Mouse (Mus musculus): Measurements from ENCODE around the gene Olfr1219. TPM values are rescaled to one million over a fixed set of nuclear protein-coding genes. Genes with fewer than 3 reads are reported as not detected.

The Olfr1219 gene
- total RNA-seq (2021): not detected
- long read RNA-seq, experiment 1: 0 reads
- long read RNA-seq, experiment 2: 0 reads

DNA sequence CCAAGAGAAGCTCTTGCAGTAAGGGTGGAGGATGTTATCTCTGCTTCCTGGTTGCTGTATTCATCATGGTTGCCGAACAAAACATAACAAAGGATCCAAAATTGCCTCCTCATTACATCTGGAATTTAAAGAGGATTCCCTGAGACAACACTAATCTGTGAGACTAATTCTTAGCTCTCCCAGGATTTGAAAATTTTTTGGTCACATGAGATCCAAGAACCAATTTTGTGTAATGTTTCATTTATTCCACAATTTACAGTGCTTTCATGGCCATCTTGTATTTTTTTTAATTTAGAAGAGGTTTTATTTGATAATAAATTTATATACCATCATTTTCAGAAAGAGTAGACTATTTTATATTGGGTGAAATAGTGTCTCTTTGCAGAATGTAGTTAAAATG, at the start of gene Olfr1219:
Olfr1219 (minus strand) TSS at position 101 of the 400 bp plus-strand sequence.
- DNase-seq: no peak
- intact Hi-C loops (cut with DNase I): no loop called here

DNA sequence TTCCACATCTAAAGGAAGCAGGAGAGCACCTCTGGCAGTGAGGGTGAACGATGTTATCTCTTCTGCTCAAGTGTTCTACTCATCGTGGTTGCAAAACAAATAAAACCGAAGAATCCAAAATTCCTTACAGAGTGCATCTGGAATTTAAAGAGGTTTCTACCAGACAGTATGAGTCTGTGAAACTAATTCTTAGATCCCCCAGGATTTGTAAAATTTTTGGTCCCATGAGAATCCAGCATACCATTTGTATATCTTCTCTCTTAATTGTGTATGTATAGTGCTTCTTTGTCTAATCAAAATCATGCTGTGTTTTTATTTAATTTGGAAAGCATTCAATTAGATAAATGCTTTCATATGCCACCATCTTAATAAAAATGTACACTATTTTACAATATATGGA, 49.6 kb upstream of the Olfr1219 start, which contains the start of gene Olfr1222:
Olfr1222 (minus strand) TSS at position 101 of the 400 bp plus-strand sequence.
- DNase-seq: no peak
- intact Hi-C loops (cut with DNase I): no loop called here

DNA sequence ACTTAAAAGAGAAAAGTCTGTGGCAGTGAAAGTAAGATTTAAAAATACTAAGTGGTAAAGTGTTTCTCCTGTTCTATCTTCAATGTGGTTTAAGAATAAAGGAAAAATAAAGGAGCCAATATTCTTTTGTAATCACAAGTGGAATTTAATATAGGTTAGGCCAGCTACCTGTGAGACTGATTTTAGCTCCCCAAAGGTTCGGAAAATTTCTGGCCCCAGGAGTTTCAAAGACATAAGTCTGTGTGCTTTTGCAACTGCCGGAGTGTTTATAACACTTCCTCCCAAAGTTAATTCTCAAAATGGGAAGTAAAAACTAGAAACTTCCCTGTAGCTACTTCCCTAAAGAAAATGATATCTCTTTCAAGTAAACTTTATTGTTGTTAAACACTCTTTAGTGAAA, 33.9 kb upstream of the Olfr1219 start, which contains the start of gene Olfr1221:
Olfr1221 (minus strand) TSS at position 101 of the 400 bp plus-strand sequence.
- intact Hi-C loops (cut with DNase I): no loop called here
- DNase-seq: no peak

DNA sequence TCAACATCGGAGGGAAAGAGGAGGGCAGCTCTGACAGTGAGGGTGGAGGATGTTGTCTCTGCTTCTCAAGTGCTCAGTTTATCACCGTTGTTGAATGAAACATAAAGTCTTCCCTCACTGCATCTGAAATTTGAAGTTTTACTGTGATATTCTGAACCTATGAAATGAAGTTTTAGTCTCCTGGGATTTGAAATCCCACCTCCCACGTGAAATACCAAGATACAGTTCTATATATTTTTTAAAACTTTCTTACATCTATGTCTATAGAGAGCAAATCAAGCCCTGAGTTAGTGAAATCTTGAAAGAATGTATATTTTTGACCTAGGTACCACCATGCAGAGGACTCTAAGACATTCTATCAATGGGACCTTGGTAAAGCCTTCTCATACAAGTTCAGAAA, 23.4 kb upstream of the Olfr1219 start, which contains the start of gene Olfr1220:
Olfr1220 (minus strand) TSS at position 101 of the 400 bp plus-strand sequence.
- intact Hi-C loops (cut with DNase I): no loop called here
- no peak for DNase-seq

DNA sequence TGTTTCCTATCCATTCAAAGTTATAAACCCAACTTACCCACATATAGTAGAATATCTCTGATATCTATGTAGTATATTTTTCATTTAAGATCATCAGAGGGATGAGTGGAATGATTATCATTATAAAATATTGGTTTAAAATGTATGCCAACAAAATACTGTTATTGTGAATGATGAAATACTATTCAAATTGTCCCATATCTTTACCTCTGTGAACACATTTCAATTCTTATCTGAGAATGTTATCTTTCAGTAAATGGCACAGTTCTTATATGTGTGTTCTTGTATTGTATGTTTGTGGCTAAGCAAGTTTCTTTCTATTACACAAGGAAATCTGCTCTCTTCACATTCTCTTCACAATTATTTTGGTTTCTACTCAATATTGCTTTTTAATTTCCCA, 22.3 kb upstream of the Olfr1219 start:
- no peak for DNase-seq
- intact Hi-C loops (cut with DNase I): no loop called here

DNA sequence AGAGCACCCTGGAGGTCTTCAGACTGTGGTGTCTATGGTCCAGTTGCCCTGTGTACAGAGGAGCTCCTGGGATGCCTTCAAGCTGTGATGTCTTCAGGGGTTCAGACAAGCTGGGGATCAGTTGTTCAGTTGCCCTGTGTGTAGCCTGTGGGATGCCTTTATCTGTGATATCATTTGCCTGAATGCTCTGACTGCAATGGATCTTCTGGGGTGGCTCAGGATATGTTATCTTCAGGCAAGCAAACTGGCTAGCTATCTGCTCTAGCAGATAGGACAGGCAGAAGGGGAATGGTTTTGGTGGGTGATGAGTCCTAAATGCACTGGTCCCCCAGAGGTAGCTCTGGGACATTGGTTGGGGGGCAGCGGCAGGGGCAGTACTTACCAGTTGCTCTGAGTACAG, 10.5 kb upstream of the Olfr1219 start:
- no peak for DNase-seq
- intact Hi-C loops (cut with DNase I): no loop called here

GRCm38 (mm10) chr2:89081487-89081886, 1.8 kb downstream of the Olfr1219 start:
- intact Hi-C loops (cut with DNase I): no loop called here

GRCm38 (mm10) chr2:89061087-89061486, 22.2 kb downstream of the Olfr1219 start, which contains the start of gene Olfr1218:
Gene Olfr1218 (minus strand): TSS chr2:89061187.
- no peak for DNase-seq
- intact Hi-C loops (cut with DNase I): no loop called here

More at GRCm38 (mm10) chr2:89081487-89081886, 1.8 kb downstream of the Olfr1219 start:
- no peak for DNase-seq

DNA sequence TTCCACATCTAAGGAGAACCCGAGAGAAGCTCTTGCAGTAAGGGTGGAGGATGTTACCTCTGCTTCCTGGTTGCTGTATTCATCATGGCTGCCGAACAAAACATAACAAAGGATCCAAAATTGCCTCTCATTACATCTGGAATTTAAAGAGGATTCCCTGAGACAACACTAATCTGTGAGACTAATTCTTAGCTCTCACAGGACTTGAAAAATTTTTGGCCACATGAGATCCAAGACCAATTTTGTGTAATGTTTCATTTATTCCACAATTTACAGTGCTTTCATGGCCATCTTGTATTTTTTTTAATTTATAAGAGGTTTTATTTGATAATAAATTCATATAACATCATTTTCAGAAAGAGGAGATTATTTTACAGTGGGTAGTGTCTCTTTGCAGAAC, 51.3 kb downstream of the Olfr1219 start, which contains the start of gene Olfr1217:
Olfr1217 (minus strand) TSS at position 101 of the 400 bp plus-strand sequence.
- intact Hi-C loops (cut with DNase I): no loop called here
- no peak for DNase-seq

Other genes with a start within 250 kb of the Olfr1219 start
- gene Olfr1204, start 234.2 kb downstream of the Olfr1219 start, total RNA-seq (2021): not detected
- not detected for gene Olfr1206, start 220.3 kb downstream of the Olfr1219 start, total RNA-seq (2021)
- gene Olfr1208, start 181.2 kb downstream of the Olfr1219 start, total RNA-seq (2021): not detected
- gene Olfr1209, start 168.4 kb downstream of the Olfr1219 start, total RNA-seq (2021): not detected
- gene Olfr1211, start 145.4 kb downstream of the Olfr1219 start, total RNA-seq (2021): not detected
- gene Olfr1212, start 129.5 kb downstream of the Olfr1219 start, total RNA-seq (2021): not detected
- not detected for gene Gm13762, start 103.2 kb downstream of the Olfr1219 start, total RNA-seq (2021)
- not detected for gene Olfr1214, start 90.9 kb downstream of the Olfr1219 start, total RNA-seq (2021)
- not detected for gene Olfr1215, start 76.5 kb downstream of the Olfr1219 start, total RNA-seq (2021)
- not detected for gene Olfr1216, start 65.2 kb downstream of the Olfr1219 start, total RNA-seq (2021)
- not detected for gene Olfr1217, start 51.4 kb downstream of the Olfr1219 start, total RNA-seq (2021)
- not detected for gene Olfr1218, start 22.3 kb downstream of the Olfr1219 start, total RNA-seq (2021)
- gene Olfr1220, start 23.3 kb upstream of the Olfr1219 start, total RNA-seq (2021): not detected
- gene Olfr1221, start 33.8 kb upstream of the Olfr1219 start, total RNA-seq (2021): not detected
- gene Olfr1222, start 49.5 kb upstream of the Olfr1219 start, total RNA-seq (2021): not detected
- not detected for gene Olfr1223, start 68.0 kb upstream of the Olfr1219 start, total RNA-seq (2021)
- not detected for gene Olfr1224-ps1, start 80.6 kb upstream of the Olfr1219 start, total RNA-seq (2021)
- not detected for gene Olfr1225, start 91.2 kb upstream of the Olfr1219 start, total RNA-seq (2021)
- not detected for gene Olfr1226, start 116.5 kb upstream of the Olfr1219 start, total RNA-seq (2021)
- gene Olfr1228, start 170.5 kb upstream of the Olfr1219 start, total RNA-seq (2021): not detected
- not detected for gene Olfr1229, start 204.5 kb upstream of the Olfr1219 start, total RNA-seq (2021)
- gene Olfr1230, start 213.8 kb upstream of the Olfr1219 start, total RNA-seq (2021): not detected
- gene Olfr1231, start 223.6 kb upstream of the Olfr1219 start, total RNA-seq (2021): not detected
- not detected for gene Olfr1232, start 246.2 kb upstream of the Olfr1219 start, total RNA-seq (2021)

All from gastrocnemius, postnatal 36 days (tissue).